Mouse (Mus musculus) cortical plate, adult 2 months (tissue): ENCODE data around the gene Trim54.

Experiments used
- CTCF ChIP-seq: fragments of 200-500 bp; IDR thresholded peaks from 2 replicates; pipeline ENCODE4 v1.5.1; 2011; ENCODE audit warnings: mild to moderate bottlenecking, control low read depth, low read length; ENCODE audit not compliant: insufficient read depth; ENCODE audit errors: extremely low read depth
- POLR2A ChIP-seq: fragments of 200-500 bp; IDR thresholded peaks from 2 replicates; pipeline ENCODE4 v1.6.1; 2011; ENCODE audit warnings: mild to moderate bottlenecking, low read length, control low read depth; ENCODE audit not compliant: insufficient read depth; ENCODE audit errors: extremely low read depth

- TF ChIP-seq POLR2A (no peak), CTCF (no peak)
Measured at GRCm38 (mm10) chr5:31094799-31095691, 21.5 kb upstream of the Trim54 start.
